Mouse (Mus musculus): ENCODE measurements around the gene Zfyve1. TPM values are rescaled to one million over a fixed set of nuclear protein-coding genes. Genes with fewer than 3 reads are reported as not detected.

Zfyve1 gene
- polyA plus RNA-seq, 1 experiment from 2014 or later = 30.4 TPM

- no peak overlapping the region for H3K4me2 ChIP-seq
- no peak overlapping the region for H3K4me3 ChIP-seq
- ATAC-seq (replicated peaks) = no peak
- H3K27me3 ChIP-seq (replicated peaks) = no peaks in the 10 kb centered on the region
- no peaks in the 10 kb centered on the region for H3K9me3 ChIP-seq
- peaks cover 31% of the 10 kb centered on the region for H3K36me3 ChIP-seq (replicated peaks)
- no peak overlapping the region for H3K9ac ChIP-seq
- no peak overlapping the region for H3K27ac ChIP-seq
- WGBS = 82% methylated on average over 3 of the region's 3 CpGs
- peaks cover 8% of the 10 kb centered on the region; the same call in 1 of the 2 replicates for H3K4me1 ChIP-seq
These were observed 62.8 kb downstream of the Zfyve1 start for GRCm38 (mm10) chr12:83534190-83534589.

GRCm38 (mm10) chr12:83532966-83533365, 64.1 kb downstream of the Zfyve1 start:
- WGBS = 81% methylated on average over 3 of the region's 3 CpGs
- Histone ChIP-seq H3K36me3 (replicated peaks) (peaks cover 27% of the 10 kb centered on the region), H3K9me3 (no peaks in the 10 kb centered on the region), H3K27ac (no peak overlapping the region), H3K9ac (no peak overlapping the region), H3K4me3 (no peak overlapping the region), H3K27me3 (replicated peaks) (no peaks in the 10 kb centered on the region), H3K4me2 (no peak overlapping the region), H3K4me1 (peaks cover 8% of the 10 kb centered on the region; the same call in 1 of the 2 replicates)
- no peak for ATAC-seq (replicated peaks)

GRCm38 (mm10) chr12:83531992-83532391, 65.0 kb downstream of the Zfyve1 start:
- no peak overlapping the region for H3K4me2 ChIP-seq
- no peak overlapping the region for H3K27ac ChIP-seq
- peaks cover 18% of the 10 kb centered on the region for H3K36me3 ChIP-seq (replicated peaks)
- H3K9me3 ChIP-seq = no peaks in the 10 kb centered on the region
- peaks cover 8% of the 10 kb centered on the region; the same call in 1 of the 2 replicates for H3K4me1 ChIP-seq
- WGBS = 96% methylated on average over 6 of the region's 6 CpGs
- ATAC-seq (replicated peaks) = no peak
- H3K27me3 ChIP-seq (replicated peaks) = no peaks in the 10 kb centered on the region
- H3K4me3 ChIP-seq = no peak overlapping the region
- no peak overlapping the region for H3K9ac ChIP-seq

- peaks cover 6% of the 10 kb centered on the region for H3K36me3 ChIP-seq (replicated peaks)
- no peak overlapping the region for H3K4me3 ChIP-seq
- H3K27me3 ChIP-seq (replicated peaks) = no peaks in the 10 kb centered on the region
- no peak for ATAC-seq (replicated peaks)
- 90% methylated on average over 5 of the region's 5 CpGs for WGBS
- H3K4me1 ChIP-seq = no peaks in the 10 kb centered on the region
- no peak overlapping the region for H3K4me2 ChIP-seq
- H3K9ac ChIP-seq = no peak overlapping the region
- H3K9me3 ChIP-seq = no peaks in the 10 kb centered on the region
- H3K27ac ChIP-seq = no peak overlapping the region
These were observed 68.4 kb downstream of the Zfyve1 start for GRCm38 (mm10) chr12:83528665-83529064.

GRCm38 (mm10) chr12:83527816-83528215, 69.2 kb downstream of the Zfyve1 start:
- Histone ChIP-seq H3K4me2 (no peak overlapping the region), H3K36me3 (replicated peaks) (peaks cover 3% of the 10 kb centered on the region), H3K27ac (no peak overlapping the region), H3K27me3 (replicated peaks) (no peaks in the 10 kb centered on the region), H3K4me1 (peaks cover 4% of the 10 kb centered on the region; the same call in 1 of the 2 replicates), H3K4me3 (no peak overlapping the region), H3K9me3 (no peaks in the 10 kb centered on the region), H3K9ac (no peak overlapping the region)
- WGBS = 78% methylated on average over 6 of the region's 6 CpGs
- ATAC-seq (replicated peaks) = no peak

GRCm38 (mm10) chr12:83525822-83526544, 71.0 kb downstream of the Zfyve1 start:
- peaks cover 14% of the 10 kb centered on the region for H3K4me1 ChIP-seq
- no peak overlapping the region for H3K27ac ChIP-seq
- ATAC-seq (replicated peaks) = no peak
- peaks cover 3% of the 10 kb centered on the region; the same call in 1 of the 2 replicates for H3K36me3 ChIP-seq (replicated peaks)
- H3K27me3 ChIP-seq (replicated peaks) = no peaks in the 10 kb centered on the region
- WGBS = 90% methylated on average over 18 of the region's 18 CpGs
- no peak overlapping the region for H3K4me3 ChIP-seq
- H3K9me3 ChIP-seq = no peaks in the 10 kb centered on the region
- H3K4me2 ChIP-seq = no peak overlapping the region
- H3K9ac ChIP-seq = no peak overlapping the region

GRCm38 (mm10) chr12:83524329-83524728, 72.7 kb downstream of the Zfyve1 start:
- no peak for ATAC-seq (replicated peaks)
- H3K4me3 ChIP-seq = no peak overlapping the region
- H3K4me2 ChIP-seq = no peak overlapping the region
- H3K27me3 ChIP-seq (replicated peaks) = no peaks in the 10 kb centered on the region
- H3K36me3 ChIP-seq (replicated peaks) = no peaks in the 10 kb centered on the region
- no peak overlapping the region for H3K9ac ChIP-seq
- no peaks in the 10 kb centered on the region for H3K9me3 ChIP-seq
- no peak overlapping the region for H3K27ac ChIP-seq
- peaks cover 18% of the 10 kb centered on the region for H3K4me1 ChIP-seq
- 83% methylated on average over 5 of the region's 5 CpGs for WGBS

GRCm38 (mm10) chr12:83523892-83524291, 73.1 kb downstream of the Zfyve1 start:
- no peaks in the 10 kb centered on the region for H3K27me3 ChIP-seq (replicated peaks)
- H3K4me2 ChIP-seq = no peak overlapping the region
- H3K36me3 ChIP-seq (replicated peaks) = no peaks in the 10 kb centered on the region
- H3K4me1 ChIP-seq = peaks cover 18% of the 10 kb centered on the region
- H3K27ac ChIP-seq = no peak overlapping the region
- H3K4me3 ChIP-seq = no peak overlapping the region
- ATAC-seq (replicated peaks) = no peak
- H3K9ac ChIP-seq = no peak overlapping the region
- WGBS = 81% methylated on average over 4 of the region's 4 CpGs
- H3K9me3 ChIP-seq = no peaks in the 10 kb centered on the region

GRCm38 (mm10) chr12:83523056-83523455, 74.0 kb downstream of the Zfyve1 start:
- H3K9ac ChIP-seq = no peak overlapping the region
- no peak for ATAC-seq (replicated peaks)
- no peak overlapping the region for H3K4me2 ChIP-seq
- no peak overlapping the region for H3K27ac ChIP-seq
- 86% methylated on average over 6 of the region's 6 CpGs for WGBS
- no peaks in the 10 kb centered on the region for H3K27me3 ChIP-seq (replicated peaks)
- H3K9me3 ChIP-seq = no peaks in the 10 kb centered on the region
- no peak overlapping the region for H3K4me3 ChIP-seq
- H3K4me1 ChIP-seq = peaks cover 18% of the 10 kb centered on the region
- no peaks in the 10 kb centered on the region for H3K36me3 ChIP-seq (replicated peaks)

GRCm38 (mm10) chr12:83521083-83521482, 75.9 kb downstream of the Zfyve1 start:
- Histone ChIP-seq H3K36me3 (replicated peaks) (no peaks in the 10 kb centered on the region), H3K4me2 (peak overlapping the region; percentile 78), H3K27me3 (replicated peaks) (no peaks in the 10 kb centered on the region), H3K27ac (no peak overlapping the region; the same call in 1 of the 2 replicates), H3K4me3 (peak overlapping the region; percentile 64), H3K9me3 (no peaks in the 10 kb centered on the region), H3K4me1 (peaks cover 18% of the 10 kb centered on the region), H3K9ac (peak overlapping the region; percentile 60)
- WGBS = 50% methylated on average over 8 of the region's 8 CpGs
- no peak for ATAC-seq (replicated peaks)

- Histone ChIP-seq H3K4me3 (peak within 1 kb of the TSS; percentile 64), H3K27ac (peak within 1 kb of the TSS; percentile 80), H3K36me3 (replicated peaks) (no peaks in the 10 kb centered on the region), H3K9me3 (no peaks in the 10 kb centered on the region), H3K4me2 (peak within 1 kb of the TSS; percentile 78), H3K27me3 (replicated peaks) (no peaks in the 10 kb centered on the region), H3K9ac (peak within 1 kb of the TSS; percentile 60), H3K4me1 (peaks cover 18% of the 10 kb centered on the region)
- ATAC-seq (replicated peaks) = peak; percentile 98
- WGBS = under 1% methylated on average over 32 of the region's 32 CpGs
These were observed 76.6 kb downstream of the Zfyve1 start, which contains the start of gene Dcaf4 for GRCm38 (mm10) chr12:83520311-83520890. Gene Dcaf4, plus strand, starts transcription at chr12:83520466.

GRCm38 (mm10) chr12:83517580-83517979, 79.4 kb downstream of the Zfyve1 start:
- H3K9ac ChIP-seq = no peak overlapping the region
- H3K27me3 ChIP-seq (replicated peaks) = no peaks in the 10 kb centered on the region
- no peak overlapping the region for H3K27ac ChIP-seq
- H3K4me3 ChIP-seq = no peak overlapping the region
- H3K9me3 ChIP-seq = no peaks in the 10 kb centered on the region
- no peak for ATAC-seq (replicated peaks)
- peaks cover 17% of the 10 kb centered on the region for H3K4me1 ChIP-seq
- no peaks in the 10 kb centered on the region for H3K36me3 ChIP-seq (replicated peaks)
- 94% methylated on average over 3 of the region's 3 CpGs for WGBS
- no peak overlapping the region for H3K4me2 ChIP-seq
